Mouse (Mus musculus): ENCODE data around the gene Grid1.

DNA sequence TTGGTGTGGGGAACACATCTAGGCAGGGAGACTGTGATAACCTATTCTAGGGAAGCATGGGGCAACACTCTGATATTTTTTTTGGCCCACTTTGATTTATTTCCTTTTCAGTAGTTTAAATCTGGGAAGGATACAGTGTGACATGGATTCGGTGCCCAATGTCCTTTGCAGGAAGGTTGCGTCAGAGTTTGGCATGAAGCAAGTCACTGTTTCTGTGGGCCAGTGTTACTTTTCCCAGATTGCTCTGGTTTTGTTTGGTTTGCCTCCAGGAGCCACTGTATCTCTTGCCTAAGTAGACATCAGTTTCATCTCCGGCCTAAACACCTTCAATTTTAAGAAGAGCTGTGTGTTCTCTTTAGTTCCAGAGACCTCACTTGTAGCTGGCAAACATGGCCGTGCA, 399.1 kb downstream of the Grid1 start:
- TF ChIP-seq CTCF (IDR thresholded peaks at IDR 0.05; ENCODE audit: insufficient read depth, low read depth, low read length) (no peak), POLR2A (IDR thresholded peaks at IDR 0.05; ENCODE audit: insufficient read depth, low read depth, low read length) (no peak)
